Mouse (Mus musculus): Measurements from ENCODE around the gene Rad51. TPM values are rescaled to one million over a fixed set of nuclear protein-coding genes. Genes with fewer than 3 reads are reported as not detected.

Rad51 gene
- polyA plus RNA-seq, 1 experiment from 2014 or later: 3.7 TPM

DNA sequence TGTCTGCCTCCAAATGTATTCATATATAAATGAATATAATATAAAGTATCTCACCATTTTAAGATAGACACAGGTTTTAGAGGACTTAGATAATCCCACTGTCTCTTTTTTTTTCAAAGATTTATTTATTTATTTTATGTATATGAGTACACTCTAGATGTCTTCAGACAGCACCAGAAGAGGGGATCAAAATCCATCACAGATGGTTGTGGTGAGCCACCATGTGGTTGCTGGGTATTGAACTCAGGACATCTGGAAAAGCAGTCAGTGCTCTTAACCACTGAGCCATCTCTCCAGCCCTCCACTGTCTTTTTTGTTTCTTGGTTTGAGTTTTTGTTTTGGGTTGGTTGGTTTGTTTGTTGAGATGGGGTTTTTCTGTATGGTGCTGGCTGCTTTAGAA, 45.2 kb downstream of the Rad51 start:
- H3K9ac ChIP-seq (replicated peaks; ENCODE audit: low read depth, low read length): no peak overlapping the region

DNA sequence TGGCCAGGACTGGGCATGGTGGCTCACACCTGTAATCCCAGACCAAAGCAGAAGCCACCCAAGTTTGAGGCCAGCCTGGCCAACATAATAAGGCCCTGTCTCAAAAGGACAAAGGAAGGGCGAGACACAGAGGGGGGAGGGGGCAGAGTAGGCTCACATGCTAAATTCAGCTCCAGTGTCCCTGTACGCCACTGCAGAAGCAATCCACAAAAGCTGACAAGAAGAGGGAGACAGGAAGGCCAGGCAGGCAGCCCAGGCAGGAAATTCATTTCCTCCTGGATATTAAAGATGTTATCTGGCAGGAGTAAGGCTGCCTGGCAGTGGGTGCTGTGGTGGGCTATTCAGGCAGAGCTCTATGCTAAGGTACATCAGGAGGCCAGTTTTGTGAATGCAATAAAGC, 48.7 kb downstream of the Rad51 start:
- no peak overlapping the region for H3K27ac ChIP-seq (ENCODE audit: low read depth, low read length)
- H3K4me2 ChIP-seq (ENCODE audit: low read depth, low read length): no peak overlapping the region
- no peaks in the 10 kb centered on the region; the same call in 1 of the 2 replicates for H3K27me3 ChIP-seq (ENCODE audit: control insufficient read depth, insufficient read depth, low read length)
- ATAC-seq (ENCODE audit: low read depth): no peak
- no peak overlapping the region for H3K4me3 ChIP-seq (ENCODE audit: low read depth, low read length)
- WGBS: 32% methylated on average over 2 of the region's 2 CpGs
- no peak overlapping the region for H3K9ac ChIP-seq (replicated peaks; ENCODE audit: low read depth, low read length)
- H3K9me3 ChIP-seq (ENCODE audit: control insufficient read depth, low read length): no peaks in the 10 kb centered on the region
- peaks cover under 1% of the 10 kb centered on the region; the same call in 1 of the 2 replicates for H3K4me1 ChIP-seq (ENCODE audit: control insufficient read depth, insufficient read depth, low read length)
- H3K36me3 ChIP-seq (ENCODE audit: control insufficient read depth, insufficient read depth, low read length): no peaks in the 10 kb centered on the region

More for the DNA sequence above, 45.2 kb downstream of the Rad51 start:
- no peak for ATAC-seq (ENCODE audit: low read depth)
- H3K27me3 ChIP-seq (ENCODE audit: control insufficient read depth, insufficient read depth, low read length): no peaks in the 10 kb centered on the region
- H3K4me2 ChIP-seq (ENCODE audit: low read depth, low read length): no peak overlapping the region; the same call in 1 of the 2 replicates
- no peaks in the 10 kb centered on the region for H3K9me3 ChIP-seq (ENCODE audit: control insufficient read depth, low read length)
- H3K4me1 ChIP-seq (ENCODE audit: control insufficient read depth, insufficient read depth, low read length): peaks cover 11% of the 10 kb centered on the region
- no peak overlapping the region for H3K27ac ChIP-seq (ENCODE audit: low read depth, low read length)
- H3K4me3 ChIP-seq (ENCODE audit: low read depth, low read length): no peak overlapping the region
- H3K36me3 ChIP-seq (ENCODE audit: control insufficient read depth, insufficient read depth, low read length): no peaks in the 10 kb centered on the region

DNA sequence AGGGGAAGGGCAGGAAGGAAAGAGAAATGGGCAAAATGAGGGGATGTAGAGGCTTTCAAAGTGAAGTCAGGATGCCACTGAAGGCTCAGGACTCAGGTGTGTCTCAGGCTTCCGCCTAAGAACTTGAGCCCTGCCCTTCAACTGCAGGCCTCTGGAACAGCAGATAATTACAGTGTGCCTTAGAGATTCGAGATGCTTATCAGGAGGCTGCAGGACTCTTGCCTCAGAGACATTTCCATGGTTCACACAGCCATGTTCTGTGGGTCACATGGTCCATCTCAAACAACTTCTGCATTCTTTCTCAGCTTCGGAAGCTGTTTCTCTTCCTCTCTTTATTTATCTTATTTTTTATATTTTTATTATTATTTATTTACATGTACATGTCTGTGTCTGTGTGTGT, 50.5 kb downstream of the Rad51 start:
- no peaks in the 10 kb centered on the region for H3K36me3 ChIP-seq (ENCODE audit: control insufficient read depth, insufficient read depth, low read length)
- no peak overlapping the region for H3K4me2 ChIP-seq (ENCODE audit: low read depth, low read length)
- no peak overlapping the region for H3K9ac ChIP-seq (replicated peaks; ENCODE audit: low read depth, low read length)
- H3K9me3 ChIP-seq (ENCODE audit: control insufficient read depth, low read length): no peaks in the 10 kb centered on the region
- H3K4me3 ChIP-seq (ENCODE audit: low read depth, low read length): no peak overlapping the region
- peaks cover 12% of the 10 kb centered on the region; the same call in 1 of the 2 replicates for H3K4me1 ChIP-seq (ENCODE audit: control insufficient read depth, insufficient read depth, low read length)
- no peak overlapping the region for H3K27ac ChIP-seq (ENCODE audit: low read depth, low read length)
- ATAC-seq (ENCODE audit: low read depth): no peak
- peaks cover 8% of the 10 kb centered on the region for H3K27me3 ChIP-seq (ENCODE audit: control insufficient read depth, insufficient read depth, low read length)
- WGBS: 66% methylated on average over 3 of the region's 3 CpGs

DNA sequence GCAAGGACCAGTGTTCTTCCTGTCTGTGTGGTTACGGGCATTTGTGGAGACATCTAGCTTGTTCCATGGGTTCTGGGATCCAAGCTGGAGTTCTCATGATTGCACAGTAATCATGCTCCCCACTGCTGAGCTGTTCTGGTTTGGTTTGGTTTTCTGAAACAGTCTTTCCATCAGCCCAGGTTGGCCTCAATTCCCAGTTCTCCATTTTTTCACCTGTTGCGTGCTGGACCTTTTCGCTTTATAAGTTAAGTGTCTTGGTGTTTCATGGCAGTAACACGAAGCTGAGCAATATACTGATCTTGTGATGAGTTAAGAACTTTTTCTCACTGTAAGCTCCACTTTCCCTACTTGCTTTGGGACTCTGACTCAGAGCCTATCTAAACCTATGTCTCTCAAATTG, 51.4 kb downstream of the Rad51 start:
- 92% methylated on average over 4 of the region's 4 CpGs for WGBS
- H3K4me1 ChIP-seq (ENCODE audit: control insufficient read depth, insufficient read depth, low read length): peaks cover 12% of the 10 kb centered on the region; the same call in 1 of the 2 replicates

DNA sequence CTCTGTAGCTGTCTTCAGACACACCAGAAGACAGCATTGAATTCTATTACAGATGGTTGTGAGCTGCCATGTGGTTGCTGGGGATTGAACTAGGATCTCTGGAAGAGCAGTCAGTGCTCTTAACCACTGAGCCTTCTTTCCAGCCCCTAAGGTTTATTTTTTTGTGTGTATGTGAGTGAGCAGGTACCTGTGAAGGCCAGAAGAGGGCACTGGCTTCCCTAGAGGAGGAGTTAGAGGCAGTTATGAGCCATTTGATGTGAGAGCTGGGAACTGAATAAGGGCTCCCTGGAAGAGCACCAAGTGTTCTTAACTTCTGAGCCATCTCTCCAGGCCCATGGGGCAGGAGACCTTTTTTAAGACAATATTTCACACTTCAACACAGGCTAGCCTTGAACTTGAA, 52.8 kb downstream of the Rad51 start:
- no peak overlapping the region for H3K9ac ChIP-seq (replicated peaks; ENCODE audit: low read depth, low read length)

More for the DNA sequence above, 51.4 kb downstream of the Rad51 start:
- Histone ChIP-seq H3K36me3 (ENCODE audit: control insufficient read depth, insufficient read depth, low read length) (no peaks in the 10 kb centered on the region), H3K27ac (ENCODE audit: low read depth, low read length) (no peak overlapping the region), H3K9me3 (ENCODE audit: control insufficient read depth, low read length) (no peaks in the 10 kb centered on the region), H3K27me3 (ENCODE audit: control insufficient read depth, insufficient read depth, low read length) (peaks cover 8% of the 10 kb centered on the region), H3K9ac (replicated peaks; ENCODE audit: low read depth, low read length) (no peak overlapping the region), H3K4me3 (ENCODE audit: low read depth, low read length) (no peak overlapping the region), H3K4me2 (ENCODE audit: low read depth, low read length) (no peak overlapping the region)
- ATAC-seq (ENCODE audit: low read depth): no peak

DNA sequence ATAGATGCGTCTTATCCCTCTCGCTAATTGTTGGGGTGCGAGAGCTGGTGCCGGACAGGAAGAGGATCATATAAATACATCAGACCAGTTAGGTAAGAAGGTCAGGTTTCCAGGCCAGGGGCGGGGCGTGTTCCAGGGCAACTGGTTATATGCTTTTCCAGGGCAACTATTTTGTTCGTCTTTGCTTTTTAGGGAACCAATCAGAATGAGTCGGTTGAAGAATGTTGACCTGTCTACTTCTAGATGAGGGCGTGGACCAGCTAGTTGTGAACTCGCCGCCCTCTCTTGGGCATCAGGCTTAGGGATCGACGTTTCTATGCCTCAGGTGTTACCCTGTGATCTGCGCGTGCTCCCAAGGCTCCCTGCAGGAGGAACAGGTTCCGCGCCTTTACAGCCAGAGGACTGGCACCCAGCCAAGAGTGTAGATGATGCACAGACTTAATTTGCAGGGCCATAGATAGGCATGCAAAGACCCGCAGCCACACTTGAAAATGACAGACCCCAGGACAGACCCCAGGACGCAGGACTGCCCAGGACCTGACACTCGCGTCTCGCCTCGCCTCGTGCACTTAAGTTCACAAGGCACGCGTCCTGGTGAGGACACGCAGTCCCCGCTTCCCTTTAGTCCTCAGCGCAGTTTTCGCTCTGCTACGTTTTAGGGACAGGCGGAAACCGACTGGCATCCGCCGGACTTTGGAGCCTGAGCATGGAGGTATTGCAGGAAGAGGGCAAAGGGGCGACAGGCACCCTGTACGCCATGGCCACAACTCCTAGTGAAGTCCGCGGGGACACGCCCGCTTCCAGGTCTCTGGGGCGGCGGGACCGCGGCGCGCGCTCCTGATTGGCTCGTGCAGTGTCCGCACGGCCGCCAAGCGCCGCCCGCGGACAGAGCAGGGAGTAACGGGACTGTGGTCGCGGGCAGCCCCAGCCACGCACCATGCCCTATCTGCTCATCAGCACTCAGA, 54.6 kb downstream of the Rad51 start, which contains the start of gene Gchfr:
TSS of gene Gchfr (plus strand) at position 873 of the 965 bp plus-strand sequence.
- ATAC-seq (ENCODE audit: low read depth): peak; percentile 73
- peak within 1 kb of the TSS; percentile 99 for H3K4me2 ChIP-seq (ENCODE audit: low read depth, low read length)
- H3K4me3 ChIP-seq (ENCODE audit: low read depth, low read length): peak within 1 kb of the TSS; percentile 48
- H3K4me1 ChIP-seq (ENCODE audit: control insufficient read depth, insufficient read depth, low read length): peaks cover 12% of the 10 kb centered on the region; the same call in 1 of the 2 replicates
- H3K9me3 ChIP-seq (ENCODE audit: control insufficient read depth, low read length): no peaks in the 10 kb centered on the region
- H3K9ac ChIP-seq (replicated peaks; ENCODE audit: low read depth, low read length): peak within 1 kb of the TSS; percentile 34; the same call in 1 of the 2 replicates
- no peak within 1 kb of the TSS for H3K27ac ChIP-seq (ENCODE audit: low read depth, low read length)
- peaks cover 8% of the 10 kb centered on the region for H3K27me3 ChIP-seq (ENCODE audit: control insufficient read depth, insufficient read depth, low read length)
- no peaks in the 10 kb centered on the region for H3K36me3 ChIP-seq (ENCODE audit: control insufficient read depth, insufficient read depth, low read length)
- WGBS: under 1% methylated on average over 60 of the region's 60 CpGs

More for the DNA sequence above, 52.8 kb downstream of the Rad51 start:
- no peak overlapping the region for H3K27ac ChIP-seq (ENCODE audit: low read depth, low read length)
- no peaks in the 10 kb centered on the region for H3K36me3 ChIP-seq (ENCODE audit: control insufficient read depth, insufficient read depth, low read length)
- H3K4me1 ChIP-seq (ENCODE audit: control insufficient read depth, insufficient read depth, low read length): peaks cover 12% of the 10 kb centered on the region; the same call in 1 of the 2 replicates
- H3K4me3 ChIP-seq (ENCODE audit: low read depth, low read length): no peak overlapping the region
- peaks cover 8% of the 10 kb centered on the region for H3K27me3 ChIP-seq (ENCODE audit: control insufficient read depth, insufficient read depth, low read length)
- no peak overlapping the region for H3K4me2 ChIP-seq (ENCODE audit: low read depth, low read length)
- ATAC-seq (ENCODE audit: low read depth): no peak
- H3K9me3 ChIP-seq (ENCODE audit: control insufficient read depth, low read length): no peaks in the 10 kb centered on the region

DNA sequence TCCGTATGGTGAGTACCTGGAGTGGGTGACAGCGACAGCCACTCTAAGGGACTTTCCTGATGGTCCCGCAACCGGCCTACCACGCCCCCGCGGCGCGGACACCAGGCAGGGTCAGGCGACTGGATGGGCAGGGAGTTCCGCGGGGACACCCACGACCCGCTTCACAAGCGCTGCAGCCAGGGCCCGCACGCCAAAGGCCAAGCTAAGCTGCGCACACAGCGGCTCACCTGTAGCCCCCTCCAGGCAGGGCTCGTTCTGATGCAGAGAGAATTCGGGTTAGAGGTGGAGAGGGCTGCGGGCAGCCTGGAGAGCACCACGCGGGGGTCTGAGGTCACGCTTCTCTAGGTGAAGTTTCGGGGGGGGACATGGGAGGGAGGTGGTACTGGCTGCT, 55.3 kb downstream of the Rad51 start:
- Histone ChIP-seq H3K4me3 (ENCODE audit: low read depth, low read length) (peak overlapping the region; percentile 48), H3K27me3 (ENCODE audit: control insufficient read depth, insufficient read depth, low read length) (peaks cover 8% of the 10 kb centered on the region), H3K9ac (replicated peaks; ENCODE audit: low read depth, low read length) (peak overlapping the region; percentile 34; the same call in 1 of the 2 replicates), H3K36me3 (ENCODE audit: control insufficient read depth, insufficient read depth, low read length) (no peaks in the 10 kb centered on the region), H3K9me3 (ENCODE audit: control insufficient read depth, low read length) (no peaks in the 10 kb centered on the region), H3K4me1 (ENCODE audit: control insufficient read depth, insufficient read depth, low read length) (peaks cover 17% of the 10 kb centered on the region), H3K4me2 (ENCODE audit: low read depth, low read length) (peak overlapping the region; percentile 99), H3K27ac (ENCODE audit: low read depth, low read length) (no peak overlapping the region)
- 5% methylated on average over 26 of the region's 26 CpGs for WGBS
- ATAC-seq (ENCODE audit: low read depth): 0 out of 2 replicates have a peak, but pooled peaks have one; percentile 5

DNA sequence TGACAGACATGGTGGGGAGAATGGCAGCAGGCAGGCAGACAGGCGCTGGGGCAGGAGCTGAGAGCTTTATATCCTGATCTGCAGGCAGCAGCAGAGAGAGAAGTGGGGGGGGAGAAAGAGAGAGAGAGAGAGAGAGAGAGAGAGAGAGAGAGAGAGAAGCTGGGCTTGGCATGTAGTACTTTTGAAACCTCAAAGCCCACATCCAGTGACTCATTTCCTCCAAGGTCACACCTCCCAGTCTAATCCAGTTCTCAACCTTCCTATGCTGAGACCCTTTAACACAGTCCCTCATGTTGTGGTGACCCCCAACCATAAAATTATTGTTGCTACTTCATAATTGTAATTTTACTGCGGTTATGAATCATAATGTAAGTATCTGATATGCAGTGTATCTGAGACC, 57.7 kb downstream of the Rad51 start:
- Histone ChIP-seq H3K4me1 (ENCODE audit: control insufficient read depth, insufficient read depth, low read length) (peaks cover 26% of the 10 kb centered on the region), H3K4me3 (ENCODE audit: low read depth, low read length) (no peak overlapping the region)
- 92% methylated on average over 2 of the region's 2 CpGs for WGBS

DNA sequence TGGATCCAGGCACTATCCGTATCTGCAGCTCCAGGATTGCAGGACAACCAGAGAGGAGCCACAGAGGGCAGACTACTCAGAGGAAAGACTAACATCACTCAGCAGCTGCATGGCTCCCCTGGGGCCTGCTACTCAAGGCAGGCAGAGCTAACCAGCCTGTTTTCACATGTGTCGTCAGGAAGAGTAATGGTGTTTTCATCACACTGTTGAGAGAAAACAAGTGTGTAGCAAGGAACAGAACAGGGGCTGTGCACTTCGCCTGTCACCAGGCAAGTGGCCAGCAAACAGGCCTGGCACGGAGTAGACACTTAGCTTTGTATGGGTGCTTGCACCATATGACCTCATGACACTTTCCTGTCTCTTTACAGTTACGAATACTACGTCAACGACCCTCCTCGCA, 59.0 kb downstream of the Rad51 start:
- Histone ChIP-seq H3K36me3 (ENCODE audit: control insufficient read depth, insufficient read depth, low read length) (no peaks in the 10 kb centered on the region), H3K27ac (ENCODE audit: low read depth, low read length) (no peak overlapping the region), H3K4me2 (ENCODE audit: low read depth, low read length) (no peak overlapping the region), H3K9me3 (ENCODE audit: control insufficient read depth, low read length) (no peaks in the 10 kb centered on the region), H3K9ac (replicated peaks; ENCODE audit: low read depth, low read length) (no peak overlapping the region), H3K4me1 (ENCODE audit: control insufficient read depth, insufficient read depth, low read length) (peaks cover 26% of the 10 kb centered on the region), H3K4me3 (ENCODE audit: low read depth, low read length) (no peak overlapping the region), H3K27me3 (ENCODE audit: control insufficient read depth, insufficient read depth, low read length) (peaks cover 8% of the 10 kb centered on the region; the same call in 1 of the 2 replicates)
- no peak for ATAC-seq (ENCODE audit: low read depth)
- 59% methylated on average over 8 of the region's 8 CpGs for WGBS

More for the DNA sequence above, 57.7 kb downstream of the Rad51 start:
- Histone ChIP-seq H3K36me3 (ENCODE audit: control insufficient read depth, insufficient read depth, low read length) (no peaks in the 10 kb centered on the region), H3K4me2 (ENCODE audit: low read depth, low read length) (no peak overlapping the region), H3K27ac (ENCODE audit: low read depth, low read length) (no peak overlapping the region), H3K9me3 (ENCODE audit: control insufficient read depth, low read length) (no peaks in the 10 kb centered on the region), H3K9ac (replicated peaks; ENCODE audit: low read depth, low read length) (no peak overlapping the region), H3K27me3 (ENCODE audit: control insufficient read depth, insufficient read depth, low read length) (peaks cover 8% of the 10 kb centered on the region)
- no peak for ATAC-seq (ENCODE audit: low read depth)
